Mouse (Mus musculus) left cerebral cortex, adult 2 months (tissue): Measurements from ENCODE around the gene Anxa2. TPM values are rescaled to one million over a fixed set of nuclear protein-coding genes. Genes with fewer than 3 reads are reported as not detected.

Experiments
- DNase-seq, 2 experiments: peaks; one replicate each; pipeline ENCODE4 v3.0.0; 2021 to 2022; ENCODE audit warnings: low spot score in 2 of 2, mixed read lengths in 1 of 2; ENCODE audit errors: extremely low spot score in 1 of 2
- H3K27ac ChIP-seq: fragments of 200-600 bp; 2 replicates; pipeline ENCODE4 v1.8.1; 2022
- H3K4me3 ChIP-seq: fragments of 200-600 bp; 2 replicates; pipeline ENCODE4 v1.8.1; 2022
- CTCF ChIP-seq: fragments of 200-600 bp; IDR thresholded peaks from 2 replicates; pipeline ENCODE4 v1.8.1; 2022; ENCODE audit warnings: antibody characterized with exemption, mild to moderate bottlenecking, moderate library complexity
- intact Hi-C: fragments of 180-260 bp; cut with DNase I; formaldehyde crosslinking; loops from one replicate; pipeline ENCODE4 v1.15.1; 2025
- microRNA-seq, 2 experiments: library from miRNA; unstranded; fragments of <30 nt; microRNA quantifications; one replicate each; pipeline ENCODE4 v1.2.0; 2021
- total RNA-seq, 2 experiments: library from RNA; stranded (reverse); gene quantifications; 2 replicates each; pipeline ENCODE4 v1.2.3; 2021

Gene Anxa2
- total RNA-seq, 2 experiments from 2014 or later = 13.4 to 14.8 TPM

- no peak for DNase-seq
- peak; percentile 55 for TF ChIP-seq CTCF
- intact Hi-C loops = no loop called here
- Histone ChIP-seq H3K27ac (no peak overlapping the region), H3K4me3 (no peak overlapping the region)
Observed at GRCm38 (mm10) chr9:69488972-69489371, 35.6 kb downstream of the Anxa2 start.

GRCm38 (mm10) chr9:69492809-69493208 lies 39.4 kb downstream of the Anxa2 start:
- no peak; the same call in 1 of the 2 replicates for TF ChIP-seq CTCF
- Histone ChIP-seq H3K27ac (no peak overlapping the region), H3K4me3 (no peak overlapping the region)
- DNase-seq = no peak
- intact Hi-C loops = no loop called here

- Histone ChIP-seq H3K4me3 (no peak overlapping the region), H3K27ac (no peak overlapping the region)
- TF ChIP-seq CTCF = peak; percentile 98
- DNase-seq = peak; percentile 62 to 71
- intact Hi-C loops = no loop called here
Observed at GRCm38 (mm10) chr9:69502504-69502903, 49.1 kb downstream of the Anxa2 start.

GRCm38 (mm10) chr9:69505611-69506010 lies 52.2 kb downstream of the Anxa2 start:
- H3K4me3 ChIP-seq = no peak overlapping the region
- TF ChIP-seq CTCF = peak; percentile 93
- no peak overlapping the region for H3K27ac ChIP-seq
- peak in 1 of 2 experiments; percentile 24 for DNase-seq
- intact Hi-C loops = loop anchor here (1.0 to 5.0 kb wide), 3 partner anchors 117 to 482 kb away; no protein-coding TSS in a partner anchor

GRCm38 (mm10) chr9:69507206-69507605 lies 53.8 kb downstream of the Anxa2 start:
- DNase-seq = no peak
- intact Hi-C loops = loop anchor here (5.0 kb wide), 2 partner anchors 115 to 250 kb away; no protein-coding TSS in a partner anchor
- TF ChIP-seq CTCF = no peak
- Histone ChIP-seq H3K27ac (no peak overlapping the region), H3K4me3 (no peak overlapping the region)

- Histone ChIP-seq H3K27ac (no peak overlapping the region), H3K4me3 (no peak overlapping the region)
- intact Hi-C loops = loop anchor here (5.0 kb wide), 2 partner anchors 114 to 249 kb away; no protein-coding TSS in a partner anchor
- TF ChIP-seq CTCF = no peak
- DNase-seq = no peak
Observed at GRCm38 (mm10) chr9:69508016-69508415, 54.6 kb downstream of the Anxa2 start.

- DNase-seq = no peak
- TF ChIP-seq CTCF = no peak
- H3K27ac ChIP-seq = no peak overlapping the region
- H3K4me3 ChIP-seq = no peak overlapping the region
- intact Hi-C loops = no loop called here
Observed at GRCm38 (mm10) chr9:69511881-69512590, 58.6 kb downstream of the Anxa2 start.

- Histone ChIP-seq H3K27ac (no peak overlapping the region), H3K4me3 (no peak overlapping the region)
- intact Hi-C loops = no loop called here
- DNase-seq = no peak
- TF ChIP-seq CTCF = no peak
Observed at GRCm38 (mm10) chr9:69512726-69513125, 59.3 kb downstream of the Anxa2 start.

GRCm38 (mm10) chr9:69514206-69514605 lies 60.8 kb downstream of the Anxa2 start:
- Histone ChIP-seq H3K4me3 (no peak overlapping the region), H3K27ac (no peak overlapping the region)
- no peak for DNase-seq
- TF ChIP-seq CTCF = no peak
- intact Hi-C loops = no loop called here

- no peak for TF ChIP-seq CTCF
- no peak overlapping the region for H3K4me3 ChIP-seq
- DNase-seq = no peak
- intact Hi-C loops = no loop called here
- no peak overlapping the region for H3K27ac ChIP-seq
Observed at GRCm38 (mm10) chr9:69515416-69515815, 62.0 kb downstream of the Anxa2 start.

GRCm38 (mm10) chr9:69517387-69518035 lies 64.1 kb downstream of the Anxa2 start:
- intact Hi-C loops = no loop called here
- TF ChIP-seq CTCF = no peak
- DNase-seq = peak; percentile 70 to 74
- Histone ChIP-seq H3K4me3 (peak overlapping the region; percentile 16), H3K27ac (no peak overlapping the region)

Small RNA genes within 50 kb of the gene (microRNA-seq; reads per million reads assigned to microRNA genes)
- gene Mir3109 = 0 to 0.48 reads per million in 2 experiments

Other genes starting within 250 kb of the Anxa2 start
- gene Ice2, start 55.7 kb upstream of the Anxa2 start, total RNA-seq = 10 to 100 TPM; 10.1 to 11.6 TPM